8 mouse cellular contexts compared by ENCODE assay signal in the genomic region with DNA sequence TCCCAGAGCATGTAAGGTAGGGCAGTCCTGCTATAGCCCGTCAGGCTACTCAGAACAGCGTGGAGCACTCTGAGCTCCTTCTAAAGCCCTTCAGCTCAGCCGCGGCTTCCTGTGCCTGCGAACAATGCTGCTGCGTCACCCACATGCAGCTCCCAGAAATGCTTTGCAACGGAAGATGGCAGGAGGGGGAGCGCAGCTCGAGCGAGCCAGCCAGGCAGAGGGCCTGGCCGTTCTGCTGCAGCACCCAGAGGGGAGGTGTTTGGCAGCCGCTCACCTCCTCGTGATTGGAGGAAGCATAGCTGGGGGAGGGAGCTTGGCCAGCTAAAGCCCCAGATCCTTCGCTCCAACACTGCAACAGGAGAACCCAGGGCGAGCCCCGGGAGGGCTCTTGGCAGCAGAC. TPM values are rescaled to one million over a fixed set of nuclear protein-coding genes. Genes with fewer than 3 reads are reported as not detected.
DNase-seq lines count a peak whose midpoint lies in the region; ATAC-seq and TF ChIP-seq lines count a peak whose summit lies in the region.

No protein-coding gene starts in this region.

- peak; percentile 93 to 97 for DNase-seq in gastrocnemius, adult 8-10 months (ENCODE audit: low spot score in 2 of 2)
- peak; percentile 85 for DNase-seq in hindlimb bud, embryonic 11.5 days (ENCODE audit: extremely low spot score, low read depth, low spot score)
- peak; percentile 81 to 94 for DNase-seq in left cerebral cortex, adult 8-10 months (ENCODE audit: low spot score in 2 of 2)
- peak; percentile 95 to 96 for DNase-seq in right cerebral cortex, postnatal 10 days (ENCODE audit: low spot score in 2 of 2)
- peak; percentile 83 for DNase-seq in urinary bladder, postnatal 25 days (ENCODE audit: low spot score)

- TF ChIP-seq CTCF in cortical plate, adult 2 months (IDR thresholded peaks at IDR 0.05; ENCODE audit: extremely low read depth, insufficient read depth, low read length): no peak

- peaks cover 62% of the 10 kb centered on the region for H3K36me3 ChIP-seq in megakaryocyte, embryonic 14.5 days (replicated peaks; ENCODE audit: low read length)

- peak; percentile 91 for TF ChIP-seq POLR2A in cortical plate, adult 2 months (IDR thresholded peaks at IDR 0.05; ENCODE audit: extremely low read depth, insufficient read depth, low read length)

- no peaks in the 10 kb centered on the region for H3K9me3 ChIP-seq in megakaryocyte, embryonic 14.5 days

- no peaks in the 10 kb centered on the region for H3K27me3 ChIP-seq in megakaryocyte, embryonic 14.5 days (replicated peaks)

- peak overlapping the region; percentile 83 for H3K27ac ChIP-seq in cortical plate, adult 2 months (ENCODE audit: insufficient read depth, low read length)

- ATAC-seq in activated CD4-positive, CD25-positive, alpha-beta regulatory T cell, adult 4 months: peak; percentile 89

- peaks cover 8% of the 10 kb centered on the region; the same call in 1 of the 2 replicates for H3K4me1 ChIP-seq in cortical plate, adult 2 months (ENCODE audit: control insufficient read depth, insufficient read depth, low read length)
- H3K4me1 ChIP-seq in megakaryocyte, embryonic 14.5 days: peaks cover 49% of the 10 kb centered on the region

- peak overlapping the region; percentile 67 for H3K4me3 ChIP-seq in cortical plate, adult 2 months (ENCODE audit: insufficient read depth, low read length)
- H3K4me3 ChIP-seq in megakaryocyte, embryonic 14.5 days (replicated peaks): peak overlapping the region; percentile 95

RNA-seq across cellular contexts. Expression of a gene that starts 27.8 kb away (rescaled TPM):
- 100 to 1,000 TPM in 1 of 2 experiments, 10 to 100 TPM in 1; 83.4 to 101 TPM for polyA plus RNA-seq in activated CD4-positive, CD25-positive, alpha-beta regulatory T cell, adult 4 months (2017; shearing (Covaris generic))
- 220 and 239 TPM in 2 replicates for polyA plus RNA-seq in cortical plate, adult 2 months (2012; rRNA removed)
- total RNA-seq in gastrocnemius, adult 8-10 months (2022): 10 to 100 TPM; 55.7 to 65.2 (median 62.1) TPM
- total RNA-seq in left cerebral cortex, adult 8-10 months (2022): 100 to 1,000 TPM; 191 to 210 (median 203) TPM
- polyA plus RNA-seq in megakaryocyte, embryonic 14.5 days (2012; ENCODE audit: insufficient read depth, low replicate concordance): 265 and 541 TPM in 2 replicates

RNA-seq across cellular contexts. Expression of a gene that starts 50.9 kb away (rescaled TPM):
- 1 to 10 TPM; 1.5 to 2.1 TPM for polyA plus RNA-seq in activated CD4-positive, CD25-positive, alpha-beta regulatory T cell, adult 4 months (2017; shearing (Covaris generic))
- 76.1 and 85.9 TPM in 2 replicates for polyA plus RNA-seq in cortical plate, adult 2 months (2012; rRNA removed)
- total RNA-seq in gastrocnemius, adult 8-10 months (2022): under 1 TPM in 1 of 4 experiments, not detected in 3; 0.63 TPM
- 10 to 100 TPM; 60.1 to 72.5 (median 69.0) TPM for total RNA-seq in left cerebral cortex, adult 8-10 months (2022)
- 5.6 TPM in 1 of 2 replicates, not detected in the other for polyA plus RNA-seq in megakaryocyte, embryonic 14.5 days (2012; ENCODE audit: insufficient read depth, low replicate concordance)

Comparison
In these comparisons a context has a peak if more than half of its experiments do, and no peak if none do; other contexts are left out.
1. Peak in every context shown above with its lines: DNase-seq, ATAC-seq, H3K4me3 ChIP-seq and H3K27ac ChIP-seq.
2. RNA of a gene that starts 50.9 kb away (polyA plus RNA-seq): 76.1 to 85.9 TPM in cortical plate, adult 2 months; 5.6 TPM in megakaryocyte, embryonic 14.5 days and 1.5 to 2.1 TPM in activated CD4-positive, CD25-positive, alpha-beta regulatory T cell, adult 4 months; every median in the first group is over 10 times any median in the second.